Mouse (Mus musculus): ENCODE results near the gene Megf11. TPM values are rescaled to one million over a fixed set of nuclear protein-coding genes. Genes with fewer than 3 reads are reported as not detected.

The Megf11 gene
- polyA plus RNA-seq, 1 experiment from 2014 or later: 0.99 TPM

DNA sequence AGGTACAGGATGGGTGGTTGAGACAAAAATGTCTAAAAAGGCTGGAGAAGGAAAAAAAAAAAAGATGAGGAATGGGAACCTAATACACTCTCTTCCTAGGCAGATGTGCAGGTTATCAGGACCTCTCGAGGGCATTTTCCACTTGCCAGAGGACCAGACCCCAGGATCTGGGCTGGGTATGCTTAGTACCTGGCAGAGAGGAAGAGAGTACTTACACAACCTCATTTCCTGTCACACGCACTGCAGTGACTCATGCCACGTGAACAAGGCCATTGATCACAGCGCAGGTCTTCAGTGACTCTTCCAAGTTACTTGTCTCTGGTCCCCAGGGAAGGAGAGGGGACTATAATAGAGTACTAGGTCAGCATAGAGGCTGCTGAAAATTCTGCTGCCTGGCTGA lies 152.4 kb downstream of the Megf11 start:
- no peaks in the 10 kb centered on the region for H3K9me3 ChIP-seq
- H3K36me3 ChIP-seq (replicated peaks): no peaks in the 10 kb centered on the region
- no peak overlapping the region for H3K4me3 ChIP-seq
- 82% methylated on average over 4 of the region's 4 CpGs for WGBS
- peaks cover 8% of the 10 kb centered on the region; the same call in 1 of the 2 replicates for H3K27me3 ChIP-seq (ENCODE audit: poor library complexity, severe bottlenecking)
- H3K27ac ChIP-seq: no peak overlapping the region
- H3K4me1 ChIP-seq: peaks cover 15% of the 10 kb centered on the region
- no peak for DNase-seq (ENCODE audit: extremely low spot score, low spot score)

DNA sequence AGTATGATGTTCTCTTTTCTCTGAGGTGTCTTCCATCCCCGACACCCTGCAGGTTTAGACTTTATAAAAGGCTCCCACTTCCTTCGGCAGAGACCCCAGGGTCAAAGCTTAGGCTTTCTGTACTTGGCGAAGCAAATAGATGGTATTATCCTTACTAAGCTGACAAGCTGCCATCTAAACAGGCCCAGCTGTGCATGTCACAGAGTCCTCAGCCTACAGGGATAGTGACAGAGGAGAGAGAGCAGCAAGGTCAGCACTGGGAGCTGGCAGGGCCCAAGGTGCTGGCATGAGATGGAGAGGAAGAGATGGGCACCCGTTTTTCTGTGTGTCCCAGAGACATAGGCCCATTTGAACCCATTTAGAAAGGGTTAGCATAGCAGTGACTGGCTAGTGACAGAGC lies 156.8 kb downstream of the Megf11 start:
- WGBS: 80% methylated on average over 4 of the region's 4 CpGs
- DNase-seq (ENCODE audit: extremely low spot score, low spot score): no peak
- H3K27ac ChIP-seq: no peak overlapping the region

GRCm38 (mm10) chr9:64543125-64543524 lies 157.7 kb downstream of the Megf11 start:
- no peak for DNase-seq (ENCODE audit: extremely low spot score, low spot score)
- Histone ChIP-seq H3K4me1 (peaks cover 11% of the 10 kb centered on the region), H3K27me3 (ENCODE audit: poor library complexity, severe bottlenecking) (no peaks in the 10 kb centered on the region; the same call in 1 of the 2 replicates), H3K9me3 (no peaks in the 10 kb centered on the region), H3K27ac (no peak overlapping the region), H3K4me3 (no peak overlapping the region), H3K36me3 (replicated peaks) (no peaks in the 10 kb centered on the region)
- 63% methylated on average over 7 of the region's 7 CpGs for WGBS

More for the DNA sequence above, 156.8 kb downstream of the Megf11 start:
- Histone ChIP-seq H3K27me3 (ENCODE audit: poor library complexity, severe bottlenecking) (no peaks in the 10 kb centered on the region; the same call in 1 of the 2 replicates), H3K4me1 (peaks cover 11% of the 10 kb centered on the region), H3K9me3 (no peaks in the 10 kb centered on the region), H3K36me3 (replicated peaks) (no peaks in the 10 kb centered on the region), H3K4me3 (no peak overlapping the region)

- no peaks in the 10 kb centered on the region for H3K36me3 ChIP-seq (replicated peaks)
- no peak for DNase-seq (ENCODE audit: extremely low spot score, low spot score)
- no peak overlapping the region for H3K4me3 ChIP-seq
- no peaks in the 10 kb centered on the region for H3K9me3 ChIP-seq
- H3K27me3 ChIP-seq (ENCODE audit: poor library complexity, severe bottlenecking): no peaks in the 10 kb centered on the region; the same call in 1 of the 2 replicates
- H3K4me1 ChIP-seq: peaks cover 11% of the 10 kb centered on the region
- no peak overlapping the region; the same call in 1 of the 2 replicates for H3K27ac ChIP-seq
- 61% methylated on average over 7 of the region's 7 CpGs for WGBS
These were observed 161.0 kb downstream of the Megf11 start for GRCm38 (mm10) chr9:64546344-64546991.

- Histone ChIP-seq H3K9me3 (no peaks in the 10 kb centered on the region), H3K4me1 (peaks cover 17% of the 10 kb centered on the region), H3K4me3 (no peak overlapping the region), H3K27me3 (ENCODE audit: poor library complexity, severe bottlenecking) (no peaks in the 10 kb centered on the region; the same call in 1 of the 2 replicates), H3K27ac (no peak overlapping the region), H3K36me3 (replicated peaks) (no peaks in the 10 kb centered on the region)
- no peak for DNase-seq (ENCODE audit: extremely low spot score, low spot score)
- WGBS: 90% methylated on average over 6 of the region's 6 CpGs
These were observed 162.9 kb downstream of the Megf11 start for GRCm38 (mm10) chr9:64548332-64548731.

GRCm38 (mm10) chr9:64551307-64551706 lies 165.9 kb downstream of the Megf11 start:
- Histone ChIP-seq H3K4me1 (peaks cover 20% of the 10 kb centered on the region), H3K9me3 (no peaks in the 10 kb centered on the region), H3K36me3 (replicated peaks) (no peaks in the 10 kb centered on the region), H3K27me3 (ENCODE audit: poor library complexity, severe bottlenecking) (peaks cover 8% of the 10 kb centered on the region; the same call in 1 of the 2 replicates), H3K27ac (no peak overlapping the region), H3K4me3 (no peak overlapping the region)
- DNase-seq (ENCODE audit: extremely low spot score, low spot score): no peak
- WGBS: 91% methylated on average over 1 of the region's 1 CpGs

DNA sequence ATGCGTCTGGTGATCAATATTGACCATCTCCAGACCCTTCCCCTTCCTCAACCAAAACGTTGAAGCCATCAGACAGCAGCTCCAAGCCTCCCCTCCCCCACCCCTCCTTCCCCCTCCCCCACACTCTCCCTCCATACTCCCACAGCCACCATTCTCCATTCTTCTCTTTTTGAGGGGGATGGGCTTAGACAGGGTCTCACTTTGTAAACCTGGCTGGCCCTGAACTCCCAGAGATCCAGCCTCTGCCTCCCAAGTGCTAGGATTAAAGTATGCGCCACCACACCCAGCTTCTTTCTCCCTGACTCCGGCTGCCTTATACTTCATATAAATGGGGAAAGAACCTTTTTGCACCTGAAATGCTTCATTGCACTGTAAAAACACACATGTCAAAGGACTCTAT lies 166.6 kb downstream of the Megf11 start:
- Histone ChIP-seq H3K27me3 (ENCODE audit: poor library complexity, severe bottlenecking) (peaks cover 8% of the 10 kb centered on the region; the same call in 1 of the 2 replicates), H3K9me3 (no peaks in the 10 kb centered on the region), H3K4me3 (no peak overlapping the region), H3K36me3 (replicated peaks) (no peaks in the 10 kb centered on the region), H3K4me1 (peaks cover 20% of the 10 kb centered on the region), H3K27ac (no peak overlapping the region)
- 69% methylated on average over 4 of the region's 4 CpGs for WGBS
- no peak for DNase-seq (ENCODE audit: extremely low spot score, low spot score)

- no peaks in the 10 kb centered on the region for H3K36me3 ChIP-seq (replicated peaks)
- H3K4me3 ChIP-seq: no peak overlapping the region
- no peak overlapping the region for H3K27ac ChIP-seq
- H3K4me1 ChIP-seq: peaks cover 20% of the 10 kb centered on the region
- DNase-seq (ENCODE audit: extremely low spot score, low spot score): no peak
- H3K27me3 ChIP-seq (ENCODE audit: poor library complexity, severe bottlenecking): peaks cover 8% of the 10 kb centered on the region; the same call in 1 of the 2 replicates
- no peaks in the 10 kb centered on the region for H3K9me3 ChIP-seq
- 65% methylated on average over 4 of the region's 4 CpGs for WGBS
These were observed 168.0 kb downstream of the Megf11 start for GRCm38 (mm10) chr9:64553441-64553840.

GRCm38 (mm10) chr9:64555620-64556019 lies 170.2 kb downstream of the Megf11 start:
- Histone ChIP-seq H3K4me3 (no peak overlapping the region), H3K27ac (no peak overlapping the region; the same call in 1 of the 2 replicates), H3K9me3 (no peaks in the 10 kb centered on the region), H3K27me3 (ENCODE audit: poor library complexity, severe bottlenecking) (peaks cover 8% of the 10 kb centered on the region; the same call in 1 of the 2 replicates), H3K4me1 (peaks cover 20% of the 10 kb centered on the region), H3K36me3 (replicated peaks) (no peaks in the 10 kb centered on the region)
- WGBS: 77% methylated on average over 7 of the region's 7 CpGs
- DNase-seq (ENCODE audit: extremely low spot score, low spot score): no peak

- peaks cover 15% of the 10 kb centered on the region; the same call in 1 of the 2 replicates for H3K4me1 ChIP-seq
- WGBS: 85% methylated on average over 11 of the region's 11 CpGs
- H3K36me3 ChIP-seq (replicated peaks): no peaks in the 10 kb centered on the region
- peaks cover 8% of the 10 kb centered on the region; the same call in 1 of the 2 replicates for H3K27me3 ChIP-seq (ENCODE audit: poor library complexity, severe bottlenecking)
- H3K4me3 ChIP-seq: no peak overlapping the region
- H3K27ac ChIP-seq: no peak overlapping the region
- no peak for DNase-seq (ENCODE audit: extremely low spot score, low spot score)
- H3K9me3 ChIP-seq: no peaks in the 10 kb centered on the region
These were observed 171.8 kb downstream of the Megf11 start for GRCm38 (mm10) chr9:64557110-64557745.

GRCm38 (mm10) chr9:64557846-64558530 lies 172.6 kb downstream of the Megf11 start:
- WGBS: 90% methylated on average over 7 of the region's 7 CpGs
- H3K4me3 ChIP-seq: no peak overlapping the region
- H3K27me3 ChIP-seq (ENCODE audit: poor library complexity, severe bottlenecking): peaks cover 8% of the 10 kb centered on the region; the same call in 1 of the 2 replicates
- no peak overlapping the region for H3K27ac ChIP-seq
- H3K9me3 ChIP-seq: no peaks in the 10 kb centered on the region
- H3K4me1 ChIP-seq: 0 out of 2 replicates have a peak, but pooled peaks cover 12% of the 10 kb centered on the region
- H3K36me3 ChIP-seq (replicated peaks): no peaks in the 10 kb centered on the region
- DNase-seq (ENCODE audit: extremely low spot score, low spot score): no peak

DNA sequence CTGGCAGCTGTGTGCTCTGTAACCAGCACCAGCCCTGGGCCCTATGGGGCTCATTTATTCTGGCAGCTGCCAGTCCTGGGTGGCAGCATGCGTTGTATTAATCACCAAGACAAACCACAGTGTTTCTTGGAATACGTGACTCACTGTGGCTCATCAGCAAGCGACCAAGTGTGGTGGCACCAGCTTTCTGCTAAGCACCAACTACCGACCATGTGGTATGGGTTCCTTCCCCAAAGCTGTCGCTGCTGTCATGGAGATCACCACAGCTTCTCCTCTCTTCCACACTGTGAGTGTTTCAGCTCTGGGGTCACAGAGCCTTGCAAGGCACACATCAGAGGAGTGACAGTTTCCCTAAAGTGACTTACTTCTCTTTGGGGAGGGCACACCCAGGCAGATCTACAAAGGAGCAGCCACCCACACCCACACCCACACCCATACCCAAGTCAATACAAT lies 178.9 kb downstream of the Megf11 start:
- Histone ChIP-seq H3K27ac (no peak overlapping the region), H3K36me3 (replicated peaks) (no peaks in the 10 kb centered on the region), H3K4me3 (no peak overlapping the region), H3K9me3 (no peaks in the 10 kb centered on the region), H3K4me1 (peaks cover 24% of the 10 kb centered on the region), H3K27me3 (ENCODE audit: poor library complexity, severe bottlenecking) (0 out of 2 replicates have a peak, but pooled peaks cover 5% of the 10 kb centered on the region)
- DNase-seq (ENCODE audit: extremely low spot score, low spot score): no peak
- WGBS: 87% methylated on average over 5 of the region's 5 CpGs
